Mouse (Mus musculus) layer of hippocampus, adult 8-10 months (tissue): Measurements from ENCODE around the gene Tcp1. TPM values are rescaled to one million over a fixed set of nuclear protein-coding genes. Genes with fewer than 3 reads are reported as not detected.

Source experiments
- DNase-seq, 2 experiments: peaks; one replicate each; pipeline ENCODE4 v3.0.0; 2022; ENCODE audit warnings: low spot score in 2 of 2
- total RNA-seq, 4 experiments: library from RNA; stranded (reverse); gene quantifications; 2 replicates each; pipeline ENCODE4 v1.2.4; 2022

Gene Tcp1
- total RNA-seq, 4 experiments from 2014 or later, result 191 to 232 (median 205) TPM

GRCm38 (mm10) chr17:12967173-12967572 is 51.7 kb downstream of the Tcp1 start:
- no peak for DNase-seq

- no peak for DNase-seq
Measured at GRCm38 (mm10) chr17:12973851-12974250, 58.4 kb downstream of the Tcp1 start.

Other genes with a start within 250 kb of the Tcp1 start
- gene Slc22a1, start 239.9 kb upstream of the Tcp1 start, total RNA-seq, result not detected
- gene Igf2r, start 146.0 kb upstream of the Tcp1 start, total RNA-seq, result 10 to 100 TPM; 26.5 to 31.7 (median 27.7) TPM
- gene Mas1, start 47.6 kb upstream of the Tcp1 start, total RNA-seq, result 10 to 100 TPM; 45.9 to 65.6 (median 59.8) TPM
- under 1 TPM in 1 of 4 experiments, not detected in 3; 0.18 TPM for gene Mrgprh, start 39.7 kb upstream of the Tcp1 start, total RNA-seq
- gene Pnldc1, start 5.5 kb upstream of the Tcp1 start, total RNA-seq, result 1 to 10 TPM; 1.6 to 5.0 (median 2.8) TPM
- gene Mrpl18, start 644 bp downstream of the Tcp1 start, total RNA-seq, result 10 to 100 TPM; 56.5 to 60.3 (median 58.8) TPM
- 1 to 10 TPM; 5.1 to 7.2 (median 6.6) TPM for gene Acat3, start 24.9 kb downstream of the Tcp1 start, total RNA-seq
- gene Acat2, start 45.0 kb downstream of the Tcp1 start, total RNA-seq, result 10 to 100 TPM; 45.6 to 65.8 (median 56.4) TPM
- 10 to 100 TPM; 54.6 to 58.4 (median 55.5) TPM for gene Wtap, start 78.5 kb downstream of the Tcp1 start, total RNA-seq
- 100 to 1,000 TPM; 219 to 252 (median 242) TPM for gene Sod2, start 91.1 kb downstream of the Tcp1 start, total RNA-seq
- not detected for gene Gpr31b, start 136.6 kb downstream of the Tcp1 start, total RNA-seq
- 1 to 10 TPM in 2 of 4 experiments, under 1 TPM in 2; 0.61 to 1.1 (median 0.94) TPM for gene Tcp10b, start 145.4 kb downstream of the Tcp1 start, total RNA-seq
- gene Unc93a, start 216.1 kb downstream of the Tcp1 start, total RNA-seq, result under 1 TPM in 1 of 4 experiments, not detected in 3; 0.16 TPM